Mouse (Mus musculus): Measurements from ENCODE around the gene Tor1b.

DNA sequence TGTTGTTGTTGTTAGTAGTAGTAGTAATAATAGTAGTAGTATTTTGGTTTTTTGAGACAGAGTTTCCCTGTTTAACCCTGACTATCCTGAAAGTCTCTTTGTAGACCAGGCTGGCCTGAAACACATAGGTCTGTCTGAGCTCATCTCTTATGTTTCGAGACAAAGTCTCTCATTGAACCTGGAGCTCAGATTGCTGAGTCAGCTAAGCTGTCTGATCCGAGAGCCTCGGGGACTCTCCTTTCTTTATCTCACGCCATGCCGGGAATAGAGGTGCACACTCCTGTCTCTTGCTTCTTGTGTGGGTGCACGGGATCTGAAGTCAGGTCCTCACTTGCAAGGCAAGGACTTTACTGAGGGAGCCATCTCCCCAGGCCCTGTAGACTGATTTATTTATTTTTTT lies 19.7 kb upstream of the Tor1b start:
- TF ChIP-seq CTCF (IDR thresholded peaks at IDR 0.05; ENCODE audit: borderline replicate concordance, control insufficient read depth, extremely low read depth, insufficient read depth, low read length, poor library complexity) (no peak), POLR2A (IDR thresholded peaks at IDR 0.05; ENCODE audit: control insufficient read depth, extremely low read depth, insufficient read depth, low read length, poor library complexity) (no peak)

Data from thymus, adult 2 months (tissue).